Mouse (Mus musculus) midbrain, embryonic 14.5 days (tissue): ENCODE measurements around the gene Alpk3. TPM values are rescaled to one million over a fixed set of nuclear protein-coding genes. Genes with fewer than 3 reads are reported as not detected.

Experiments used
- ATAC-seq: fragments of 200-750 bp; cut with Nextera tagmentation; 2 replicates; pipeline ENCODE4 v1.8.0; 2017; ENCODE audit warnings: moderate number of reproducible peaks, moderate library complexity; ENCODE audit not compliant: low FRiP score, low TSS enrichment
- DNase-seq: peaks from one replicate; pipeline ENCODE4 v3.0.0-alpha.2; 2015
- H3K27ac ChIP-seq: fragments of 300-500 bp; sonication (generic); replicated peaks from 2 replicates; pipeline ENCODE4 v1.5.1; 2014; ENCODE audit warnings: mild to moderate bottlenecking, low read depth, low read length, moderate library complexity
- H3K27me3 ChIP-seq: fragments of 300-500 bp; sonication (generic); 2 replicates; pipeline ENCODE4 v1.6.1; 2014; ENCODE audit warnings: low read length, control low read depth, mixed read lengths; ENCODE audit not compliant: control insufficient read depth, insufficient read depth
- H3K36me3 ChIP-seq: fragments of 300-500 bp; sonication (generic); 2 replicates; pipeline ENCODE4 v1.6.1; 2014; ENCODE audit warnings: low read length, control low read depth; ENCODE audit not compliant: control insufficient read depth, insufficient read depth
- H3K4me1 ChIP-seq: fragments of 300-500 bp; sonication (generic); 2 replicates; pipeline ENCODE4 v1.6.1; 2014; ENCODE audit warnings: mild to moderate bottlenecking, antibody characterized with exemption, low read length, control low read depth; ENCODE audit not compliant: control insufficient read depth, insufficient read depth
- H3K4me2 ChIP-seq: fragments of 300-500 bp; sonication (generic); 2 replicates; pipeline ENCODE4 v1.6.1; 2014; ENCODE audit warnings: mild to moderate bottlenecking, low read length, moderate library complexity
- H3K4me3 ChIP-seq: fragments of 300-500 bp; sonication (generic); replicated peaks from 2 replicates; pipeline ENCODE4 v1.5.1; 2014; ENCODE audit warnings: low read depth, low read length
- H3K9ac ChIP-seq: fragments of 300-500 bp; sonication (generic); replicated peaks from 2 replicates; pipeline ENCODE4 v1.6.1; 2014; ENCODE audit warnings: mild to moderate bottlenecking, low read length, moderate library complexity
- H3K9me3 ChIP-seq: fragments of 300-500 bp; sonication (generic); 2 replicates; pipeline ENCODE4 v1.6.1; 2016; ENCODE audit warnings: low read length, control low read depth, mixed read lengths; ENCODE audit not compliant: control insufficient read depth
- WGBS: fragments of 180-500 bp; shearing (Covaris S2); extraction: QIAGEN DNeasy Blood & Tissue Kit; methylation state at CpG from one replicate; pipeline ENCODE4 v1.1.7; 2014; 5-methylcytosine and 5-hydroxymethylcytosine counted together
- polyA plus RNA-seq: library from polyadenylated mRNA; unstranded; fragments of >200 nt; fragmentation: Nextera tagmentation; extraction: Ambion mirVana; gene quantifications from 2 replicates; pipeline ENCODE4 v1.2.1, GENCODE M21; 2014

Alpk3 gene
- 0.07 and 0.12 TPM in 2 replicates for polyA plus RNA-seq

DNA sequence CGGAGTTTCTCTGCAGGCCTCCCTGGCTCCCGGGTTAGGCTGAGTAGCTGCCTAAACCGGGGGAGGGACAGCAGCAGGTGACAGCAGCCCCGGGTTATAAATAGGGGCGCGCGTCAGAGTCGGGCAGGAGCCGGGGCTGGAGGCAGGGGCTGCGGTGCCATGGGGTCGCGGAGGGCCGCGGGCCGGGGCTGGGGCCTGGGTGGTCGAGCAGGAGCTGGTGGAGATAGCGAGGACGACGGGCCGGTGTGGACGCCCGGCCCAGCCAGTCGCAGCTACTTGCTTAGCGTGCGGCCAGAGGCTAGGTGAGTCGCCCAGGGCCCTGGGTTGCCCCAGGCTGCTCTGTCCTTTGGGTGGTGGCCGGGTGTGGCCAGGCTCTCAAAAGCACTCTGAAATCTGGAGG lies at the start of gene Alpk3:
Gene Alpk3 (plus strand): TSS at position 130 of the 400 bp plus-strand sequence.
- no peak for ATAC-seq
- Histone ChIP-seq H3K4me2 (no peak within 1 kb of the TSS), H3K36me3 (no peaks in the 10 kb centered on the region), H3K4me1 (no peaks in the 10 kb centered on the region), H3K27ac (no peak within 1 kb of the TSS), H3K9ac (no peak within 1 kb of the TSS), H3K4me3 (no peak within 1 kb of the TSS), H3K27me3 (no peaks in the 10 kb centered on the region), H3K9me3 (no peaks in the 10 kb centered on the region)
- DNase-seq: no peak
- 34% methylated on average over 27 of the region's 27 CpGs for WGBS

- Histone ChIP-seq H3K27ac (no peak overlapping the region), H3K27me3 (no peaks in the 10 kb centered on the region), H3K9me3 (no peaks in the 10 kb centered on the region), H3K36me3 (peaks cover 12% of the 10 kb centered on the region), H3K9ac (no peak overlapping the region), H3K4me1 (no peaks in the 10 kb centered on the region), H3K4me2 (no peak overlapping the region), H3K4me3 (no peak overlapping the region)
- WGBS: 78% methylated on average over 3 of the region's 3 CpGs
- DNase-seq (no peak), ATAC-seq (no peak)
Observed at GRCm38 (mm10) chr7:81008285-81008684, 49.1 kb upstream of the Alpk3 start.

DNA sequence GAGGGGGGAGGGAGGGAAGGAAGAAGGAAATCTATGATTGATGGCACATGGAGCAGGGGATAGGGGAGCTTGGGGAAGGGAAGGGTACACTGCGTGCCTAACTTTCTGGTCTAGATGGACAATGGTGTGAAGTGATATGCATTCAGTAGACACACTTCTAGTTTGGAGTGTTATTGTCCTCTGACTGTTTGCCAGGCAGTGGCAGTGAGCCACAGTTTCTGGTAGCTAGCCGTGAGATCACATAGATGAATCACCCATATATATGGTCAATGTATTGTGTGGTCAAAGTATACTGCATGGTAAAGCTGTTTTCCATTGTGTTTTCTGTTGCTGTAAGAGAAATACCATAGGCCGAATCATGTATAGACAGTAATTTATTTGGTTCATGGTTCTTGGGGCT lies 45.8 kb upstream of the Alpk3 start:
- no peak overlapping the region for H3K4me3 ChIP-seq
- ATAC-seq (no peak), DNase-seq (no peak)
- H3K9me3 ChIP-seq: no peaks in the 10 kb centered on the region
- H3K27me3 ChIP-seq: no peaks in the 10 kb centered on the region
- no peak overlapping the region for H3K27ac ChIP-seq
- peaks cover 12% of the 10 kb centered on the region for H3K36me3 ChIP-seq
- 97% methylated on average over 3 of the region's 3 CpGs for WGBS
- no peaks in the 10 kb centered on the region for H3K4me1 ChIP-seq
- no peak overlapping the region for H3K9ac ChIP-seq
- no peak overlapping the region for H3K4me2 ChIP-seq

DNA sequence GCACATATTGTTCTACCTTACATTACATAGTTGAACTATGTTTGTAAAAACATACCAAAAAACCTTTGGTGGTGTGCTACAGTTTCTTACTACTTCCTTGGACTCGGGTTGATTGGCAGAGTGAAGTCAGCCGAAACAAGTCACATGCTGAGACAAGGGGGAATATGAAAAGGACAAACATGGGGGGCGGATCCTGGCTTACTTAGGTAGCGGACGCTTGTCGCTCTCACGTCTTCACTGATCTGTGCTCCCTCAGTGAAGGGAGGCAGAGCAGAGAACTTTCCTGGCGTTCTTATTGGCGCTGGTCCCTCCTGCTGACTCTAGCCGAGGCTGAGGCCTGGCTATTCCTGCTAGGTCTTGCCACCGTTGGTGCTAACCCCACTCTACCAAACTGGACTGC lies 37.1 kb upstream of the Alpk3 start:
- Histone ChIP-seq H3K4me2 (no peak overlapping the region), H3K9me3 (no peaks in the 10 kb centered on the region), H3K9ac (no peak overlapping the region), H3K4me3 (no peak overlapping the region), H3K4me1 (no peaks in the 10 kb centered on the region), H3K27ac (no peak overlapping the region), H3K27me3 (no peaks in the 10 kb centered on the region), H3K36me3 (peaks cover 24% of the 10 kb centered on the region)
- no peak for DNase-seq
- ATAC-seq: no peak
- 24% methylated on average over 11 of the region's 11 CpGs for WGBS

- H3K4me2 ChIP-seq: no peak overlapping the region
- H3K36me3 ChIP-seq: peaks cover 36% of the 10 kb centered on the region
- H3K9me3 ChIP-seq: no peaks in the 10 kb centered on the region
- no peak overlapping the region for H3K4me3 ChIP-seq
- no peaks in the 10 kb centered on the region for H3K27me3 ChIP-seq
- H3K9ac ChIP-seq: no peak overlapping the region
- no peak for DNase-seq
- no peaks in the 10 kb centered on the region for H3K4me1 ChIP-seq
- no peak for ATAC-seq
- H3K27ac ChIP-seq: no peak overlapping the region
Observed at GRCm38 (mm10) chr7:81022731-81023130, 34.7 kb upstream of the Alpk3 start.

DNA sequence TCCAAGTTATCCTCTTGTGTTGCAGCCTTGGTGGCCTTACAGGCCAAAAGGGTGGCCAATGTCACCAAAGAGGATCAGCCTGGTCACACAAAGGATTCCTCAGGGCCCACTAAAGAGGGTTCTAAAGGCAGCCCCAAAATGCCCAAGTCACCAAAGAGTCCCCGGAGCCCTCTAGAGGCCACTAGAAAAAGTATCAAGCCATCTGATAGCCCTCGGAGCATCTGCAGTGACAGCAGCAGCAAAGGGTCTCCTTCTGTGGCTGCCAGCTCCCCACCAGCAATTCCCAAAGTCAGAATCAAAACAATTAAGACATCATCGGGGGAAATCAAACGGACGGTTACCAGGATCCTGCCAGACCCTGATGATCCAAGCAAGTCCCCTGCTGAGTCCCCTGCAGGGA lies 33.3 kb upstream of the Alpk3 start:
- WGBS: 49% methylated on average over 5 of the region's 5 CpGs
- ATAC-seq (no peak), DNase-seq (peak; percentile 7)
- Histone ChIP-seq H3K4me2 (no peak overlapping the region), H3K4me3 (no peak overlapping the region), H3K9me3 (no peaks in the 10 kb centered on the region), H3K9ac (no peak overlapping the region), H3K27me3 (no peaks in the 10 kb centered on the region), H3K27ac (no peak overlapping the region), H3K36me3 (peaks cover 41% of the 10 kb centered on the region), H3K4me1 (no peaks in the 10 kb centered on the region)

DNA sequence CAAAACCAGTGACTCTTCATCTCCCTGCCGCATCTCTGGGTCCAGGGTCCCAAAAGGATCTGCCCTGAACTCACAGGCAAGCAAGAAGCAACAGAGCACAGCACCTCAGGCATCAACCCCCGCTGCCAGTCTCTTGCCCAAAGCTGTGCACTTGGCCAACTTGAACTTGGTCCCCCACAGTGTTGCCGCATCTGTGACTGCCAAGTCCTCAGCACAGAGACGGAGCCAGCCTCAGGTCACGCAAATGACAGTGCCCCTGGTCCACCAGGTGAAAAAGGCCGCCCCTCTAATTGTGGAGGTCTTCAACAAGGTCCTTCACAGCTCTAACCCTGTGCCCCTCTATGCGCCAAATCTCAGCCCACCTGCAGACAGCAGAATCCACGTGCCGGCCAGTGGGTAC lies 32.7 kb upstream of the Alpk3 start:
- 92% methylated on average over 9 of the region's 9 CpGs for WGBS

DNA sequence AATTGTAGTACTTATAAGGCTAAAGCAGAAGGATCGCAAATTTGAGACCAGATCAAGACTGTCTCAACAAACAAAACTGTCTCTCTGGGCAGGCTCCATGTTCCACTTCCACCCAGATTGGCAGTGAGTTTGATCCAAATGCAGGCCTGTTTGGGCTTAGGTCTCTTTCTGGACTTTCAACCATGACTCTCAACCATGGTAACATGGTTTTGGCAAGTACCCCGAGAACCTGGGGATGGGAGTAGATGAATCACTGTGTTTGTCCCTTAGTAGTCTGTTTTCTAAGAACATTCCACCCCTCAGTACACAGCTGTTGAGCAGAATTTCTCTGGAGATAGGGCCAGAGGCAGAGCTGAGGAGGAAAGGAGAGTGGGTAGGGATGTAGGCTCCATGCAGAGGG lies 31.6 kb upstream of the Alpk3 start:
- Histone ChIP-seq H3K27ac (no peak overlapping the region), H3K36me3 (peaks cover 56% of the 10 kb centered on the region), H3K4me3 (no peak overlapping the region), H3K4me2 (no peak overlapping the region), H3K9me3 (no peaks in the 10 kb centered on the region), H3K9ac (no peak overlapping the region), H3K27me3 (no peaks in the 10 kb centered on the region), H3K4me1 (no peaks in the 10 kb centered on the region)
- ATAC-seq (no peak), DNase-seq (no peak)
- 100% methylated on average over 2 of the region's 2 CpGs for WGBS

More for the DNA sequence above, 32.7 kb upstream of the Alpk3 start:
- no peak for ATAC-seq
- no peaks in the 10 kb centered on the region for H3K27me3 ChIP-seq
- no peak overlapping the region for H3K27ac ChIP-seq
- peaks cover 46% of the 10 kb centered on the region for H3K36me3 ChIP-seq
- no peaks in the 10 kb centered on the region for H3K4me1 ChIP-seq
- H3K9ac ChIP-seq: no peak overlapping the region
- no peak overlapping the region for H3K4me2 ChIP-seq
- H3K9me3 ChIP-seq: no peaks in the 10 kb centered on the region
- no peak for DNase-seq
- H3K4me3 ChIP-seq: no peak overlapping the region

DNA sequence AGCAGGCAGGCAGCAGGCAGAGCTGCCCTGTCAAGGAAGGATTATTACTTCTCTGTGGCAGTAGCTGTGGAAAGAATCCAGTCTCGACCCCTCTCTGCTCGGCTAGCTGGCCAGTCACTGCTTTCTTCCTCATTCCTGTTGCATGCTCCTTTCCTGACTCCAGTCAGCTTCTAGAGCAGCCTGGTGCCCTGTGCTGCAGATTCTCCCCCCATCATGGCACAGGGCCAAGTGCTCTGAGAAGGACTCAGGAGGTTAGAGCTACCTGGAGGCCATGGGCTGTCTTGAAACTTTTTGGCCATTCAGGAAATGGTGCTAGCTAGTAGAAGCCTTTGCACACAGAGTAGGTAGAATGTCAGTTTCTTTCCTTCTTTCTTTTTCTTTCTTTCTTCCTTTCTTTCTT lies 17.7 kb upstream of the Alpk3 start:
- peaks cover 74% of the 10 kb centered on the region for H3K36me3 ChIP-seq
- DNase-seq (no peak), ATAC-seq (no peak)
- no peak overlapping the region for H3K4me3 ChIP-seq
- H3K27me3 ChIP-seq: no peaks in the 10 kb centered on the region
- H3K4me1 ChIP-seq: no peaks in the 10 kb centered on the region
- H3K27ac ChIP-seq: no peak overlapping the region
- H3K9ac ChIP-seq: no peak overlapping the region
- WGBS: 79% methylated on average over 2 of the region's 2 CpGs
- H3K9me3 ChIP-seq: no peaks in the 10 kb centered on the region
- no peak overlapping the region for H3K4me2 ChIP-seq
